Mouse (Mus musculus) kidney, postnatal 4 days (tissue): Measurements from ENCODE around the gene Olfr146.

ENCODE experiments used
- DNase-seq, 2 experiments: peaks; one replicate each; pipeline ENCODE4 v3.0.0; 2021; ENCODE audit warnings: mixed read lengths in 2 of 2

The Olfr146 gene

DNA sequence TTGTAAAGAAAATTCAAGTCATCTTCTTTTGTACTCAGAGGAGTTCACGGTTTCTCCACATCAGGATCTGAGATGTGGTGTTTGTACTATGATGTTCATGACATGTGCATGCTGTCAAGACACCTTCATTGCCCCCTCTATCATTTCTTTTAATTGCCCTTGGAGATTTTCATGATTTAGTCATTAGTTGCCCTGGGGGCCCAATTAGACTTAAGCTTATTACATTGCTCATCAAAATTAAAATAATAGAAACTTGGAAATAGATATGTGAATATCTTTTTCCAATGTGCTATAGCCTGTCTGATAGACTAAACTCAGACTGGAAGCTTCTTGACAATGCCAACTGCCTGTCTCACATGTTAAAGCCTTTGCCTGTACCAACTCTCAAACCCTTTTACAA lies at the start of gene Olfr146:
Gene Olfr146, minus strand, starts transcription at position 101 of the 400 bp plus-strand sequence.
- DNase-seq: no peak

DNA sequence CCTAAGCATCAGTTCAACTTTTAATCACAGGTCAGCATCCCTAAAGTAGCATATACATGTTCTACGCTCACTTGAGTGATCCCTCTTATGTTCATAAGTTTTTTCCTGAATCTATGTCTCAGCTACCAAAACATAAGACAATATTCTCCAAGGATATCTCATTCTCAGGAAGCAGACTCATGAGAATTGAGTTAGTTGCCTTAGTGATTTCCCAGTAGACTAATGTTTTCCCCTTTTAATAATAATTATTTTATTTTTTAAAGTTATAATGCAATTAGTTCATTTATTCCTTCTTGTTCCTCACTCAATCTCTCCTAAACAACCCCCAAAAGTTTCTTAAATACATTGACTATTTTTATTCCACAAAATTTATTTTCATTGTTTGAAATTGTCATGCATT lies 41.7 kb upstream of the Olfr146 start, which contains the start of gene Olfr937:
Gene Olfr937, minus strand, starts transcription at position 101 of the 400 bp plus-strand sequence.
- no peak for DNase-seq

DNA sequence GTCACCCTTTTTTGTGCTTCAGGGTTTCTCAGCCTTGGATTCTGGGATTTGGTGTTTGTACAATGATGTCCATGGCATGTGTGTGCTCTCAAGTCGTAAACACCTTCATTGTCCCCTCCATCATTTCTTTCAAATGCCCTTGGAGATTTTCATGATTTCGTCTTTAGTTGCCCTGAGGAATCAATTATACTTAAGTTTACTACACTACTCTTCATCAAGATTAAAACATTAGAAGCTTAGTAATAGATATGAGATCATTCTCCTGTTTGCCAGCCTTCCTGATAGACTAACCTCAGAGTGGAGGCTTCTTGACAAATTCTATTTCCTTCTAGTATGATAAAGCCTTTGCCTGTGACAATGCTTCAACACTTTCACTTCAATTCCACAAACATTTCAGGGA lies 23.6 kb downstream of the Olfr146 start, which contains the start of gene Olfr935:
Gene Olfr935, minus strand, starts transcription at position 101 of the 400 bp plus-strand sequence.
- no peak for DNase-seq

DNA sequence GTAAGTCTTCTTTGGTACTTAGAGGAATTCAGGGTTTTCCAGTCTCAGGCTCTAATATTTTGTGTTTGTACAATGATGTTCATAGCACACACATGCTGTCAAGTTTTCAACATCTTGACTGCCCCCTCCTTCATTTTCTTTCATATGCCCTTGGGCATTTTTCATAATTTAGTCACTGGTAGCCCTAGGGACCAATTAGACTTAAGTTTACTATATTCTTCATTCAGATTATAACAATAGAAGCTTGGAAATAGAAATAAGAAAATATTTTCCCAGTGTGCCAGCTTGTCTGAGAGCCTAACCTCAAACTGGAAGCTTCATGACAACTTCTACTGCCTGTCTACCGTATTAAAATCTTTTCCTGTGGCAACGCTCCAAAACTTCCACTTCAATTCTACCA lies 35.0 kb downstream of the Olfr146 start, which contains the start of gene Olfr934:
Gene Olfr934, minus strand, starts transcription at position 101 of the 400 bp plus-strand sequence.
- DNase-seq: no peak

DNA sequence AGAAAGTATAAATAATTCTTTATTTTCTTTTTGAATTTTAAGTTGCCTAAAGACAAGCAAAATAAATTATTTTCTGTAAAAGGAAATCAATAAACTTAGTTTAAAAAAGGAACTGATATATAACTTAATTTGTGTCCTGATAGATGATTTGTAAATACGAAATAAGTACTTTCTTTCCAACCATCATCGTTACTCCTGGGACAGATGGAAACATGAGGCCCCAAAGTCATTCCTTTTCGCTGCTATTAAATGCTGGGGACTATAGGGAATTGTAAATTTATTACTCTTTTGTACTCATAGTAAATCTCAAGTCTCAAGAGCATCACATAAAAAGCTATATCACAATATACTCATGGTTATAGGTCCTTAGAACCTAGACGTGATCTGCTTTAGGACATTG lies 51.2 kb downstream of the Olfr146 start, which contains the start of gene Olfr933:
Gene Olfr933, plus strand, starts transcription at position 301 of the 400 bp plus-strand sequence.
- DNase-seq: no peak
